Mouse (Mus musculus) heart, postnatal 0 days (tissue): ENCODE measurements at regions not wholly inside any gene's neighbourhood (a gene's known extent, or its start where the extent isn't known, plus 50 kb on each side); places are given as distances from the start of the nearest gene placed in this dataset.

Experiments used
- ATAC-seq: fragments of 200-750 bp; cut with Nextera tagmentation; 2 replicates; pipeline ENCODE4 v1.8.0; 2017; ENCODE audit warnings: low read depth, moderate number of reproducible peaks, moderate library complexity; ENCODE audit not compliant: insufficient read depth
- DNase-seq: peaks from one replicate; pipeline ENCODE4 v3.0.0-alpha.2; 2016; ENCODE audit warnings: low spot score
- H3K27ac ChIP-seq: fragments of 300-500 bp; sonication (generic); 2 replicates; pipeline ENCODE4 v1.5.1; 2014; ENCODE audit warnings: low read depth, mild to moderate bottlenecking
- H3K27me3 ChIP-seq: fragments of 300-500 bp; sonication (generic); 2 replicates; pipeline ENCODE4 v1.6.1; 2014; ENCODE audit warnings: low read length, mixed read lengths; ENCODE audit not compliant: control insufficient read depth, insufficient read depth
- H3K36me3 ChIP-seq: fragments of 300-500 bp; sonication (generic); replicated peaks from 2 replicates; pipeline ENCODE4 v1.6.1; 2014; ENCODE audit warnings: low read length, mixed read lengths; ENCODE audit not compliant: control insufficient read depth, insufficient read depth
- H3K4me1 ChIP-seq: fragments of 300-500 bp; sonication (generic); 2 replicates; pipeline ENCODE4 v1.6.1; 2014; ENCODE audit warnings: antibody characterized with exemption; ENCODE audit not compliant: control insufficient read depth, insufficient read depth
- H3K4me2 ChIP-seq: fragments of 300-500 bp; sonication (generic); 2 replicates; pipeline ENCODE4 v1.6.1; 2014; ENCODE audit warnings: low read depth, mild to moderate bottlenecking, low read length, moderate library complexity
- H3K4me3 ChIP-seq: fragments of 300-500 bp; sonication (generic); 2 replicates; pipeline ENCODE4 v1.5.1; 2014; ENCODE audit warnings: low read depth, low read length
- H3K9ac ChIP-seq: fragments of 300-500 bp; sonication (generic); replicated peaks from 2 replicates; pipeline ENCODE4 v1.6.1; 2014; ENCODE audit warnings: low read depth, low read length, mixed read lengths
- H3K9me3 ChIP-seq: fragments of 300-500 bp; sonication (generic); replicated peaks from 2 replicates; pipeline ENCODE4 v1.6.1; 2016; ENCODE audit warnings: low read length; ENCODE audit not compliant: control insufficient read depth
- CTCF ChIP-seq: IDR thresholded peaks from 2 replicates; pipeline ENCODE4 v1.5.1; 2016; ENCODE audit warnings: antibody characterized with exemption, control low read depth, low read depth
- EP300 ChIP-seq: IDR thresholded peaks from 2 replicates; pipeline ENCODE4 v1.6.1; 2016; ENCODE audit warnings: antibody characterized with exemption, low read depth
- WGBS: fragments of 180-500 bp; shearing (Covaris S2); extraction: QIAGEN DNeasy Blood & Tissue Kit; methylation state at CpG from one replicate; pipeline ENCODE4 v1.1.7; 2014; 5-methylcytosine and 5-hydroxymethylcytosine counted together

DNA sequence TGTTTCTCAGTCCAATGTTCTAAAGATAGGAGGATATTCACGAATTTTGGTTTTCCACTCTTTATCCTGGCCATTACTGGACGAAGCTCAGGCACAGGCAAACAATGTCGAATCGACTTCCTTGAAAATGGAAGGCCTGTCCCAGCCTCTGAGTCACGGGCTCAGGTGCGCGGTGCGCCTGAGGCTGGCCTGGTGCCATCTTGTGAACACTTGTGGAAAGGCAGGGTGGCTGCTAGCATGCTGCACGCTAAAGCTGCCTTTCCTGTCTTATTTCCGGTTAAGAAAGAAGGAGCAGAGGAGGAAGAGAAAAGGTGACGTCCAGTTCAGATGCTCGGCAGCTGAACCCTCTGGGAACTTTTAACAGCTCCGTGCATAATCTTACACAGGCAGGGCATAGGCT lies 107.6 kb upstream of the Slc30a5 start:
- ATAC-seq, result no peak
- no peaks in the 10 kb centered on the region for H3K27me3 ChIP-seq
- DNase-seq, result no peak
- H3K4me2 ChIP-seq, result no peak overlapping the region
- H3K27ac ChIP-seq, result no peak overlapping the region
- no peak overlapping the region for H3K4me3 ChIP-seq
- no peaks in the 10 kb centered on the region for H3K9me3 ChIP-seq
- H3K9ac ChIP-seq, result no peak overlapping the region
- H3K4me1 ChIP-seq, result no peaks in the 10 kb centered on the region
- TF ChIP-seq EP300 (no peak), CTCF (no peak)
- H3K36me3 ChIP-seq, result no peaks in the 10 kb centered on the region
- 50% methylated on average over 13 of the region's 13 CpGs for WGBS

GRCm38 (mm10) chr13:100939677-100940076 lies 106.5 kb upstream of the Slc30a5 start:
- Histone ChIP-seq H3K4me2 (no peak overlapping the region), H3K27me3 (no peaks in the 10 kb centered on the region), H3K9ac (no peak overlapping the region), H3K4me3 (no peak overlapping the region), H3K27ac (no peak overlapping the region), H3K9me3 (no peaks in the 10 kb centered on the region), H3K36me3 (no peaks in the 10 kb centered on the region), H3K4me1 (no peaks in the 10 kb centered on the region)
- 0 out of 2 replicates have a peak, but pooled peaks have one; percentile 27 for ATAC-seq
- 46% methylated on average over 4 of the region's 4 CpGs for WGBS
- DNase-seq, result peak; percentile 41
- TF ChIP-seq CTCF (peak; percentile 60), EP300 (no peak)

DNA sequence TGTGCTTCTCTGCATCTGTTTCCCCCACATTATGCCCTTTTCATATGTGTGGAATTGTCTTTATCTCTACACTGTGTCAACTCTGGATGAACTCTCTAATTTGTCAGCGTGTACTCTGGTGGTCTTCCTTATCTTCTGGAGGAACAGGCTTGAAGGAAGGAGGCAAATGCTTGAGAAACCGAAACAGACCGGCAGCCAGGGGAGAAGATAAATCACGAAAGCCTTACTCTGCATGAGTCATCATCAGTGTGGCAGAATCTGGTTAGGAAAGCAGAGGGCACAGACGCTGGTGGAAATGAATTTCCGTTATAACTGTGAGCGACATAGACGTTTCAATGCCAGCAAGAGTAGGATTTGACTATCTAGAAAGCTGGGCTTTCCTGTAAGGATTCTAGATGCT lies 100.0 kb upstream of the Slc30a5 start:
- H3K4me2 ChIP-seq, result no peak overlapping the region
- no peaks in the 10 kb centered on the region for H3K9me3 ChIP-seq
- 38% methylated on average over 8 of the region's 8 CpGs for WGBS
- no peak overlapping the region for H3K9ac ChIP-seq
- H3K27ac ChIP-seq, result no peak overlapping the region
- H3K4me1 ChIP-seq, result no peaks in the 10 kb centered on the region
- DNase-seq (no peak), ATAC-seq (no peak)
- no peaks in the 10 kb centered on the region for H3K27me3 ChIP-seq
- TF ChIP-seq CTCF (no peak), EP300 (no peak)
- H3K36me3 ChIP-seq, result no peaks in the 10 kb centered on the region
- H3K4me3 ChIP-seq, result no peak overlapping the region

GRCm38 (mm10) chr13:100899566-100899965 lies 66.3 kb upstream of the Slc30a5 start:
- ATAC-seq (no peak), DNase-seq (no peak)
- H3K27me3 ChIP-seq, result no peaks in the 10 kb centered on the region
- no peak overlapping the region for H3K4me3 ChIP-seq
- H3K4me2 ChIP-seq, result no peak overlapping the region
- no peaks in the 10 kb centered on the region for H3K9me3 ChIP-seq
- no peak overlapping the region for H3K27ac ChIP-seq
- 82% methylated on average over 2 of the region's 2 CpGs for WGBS
- no peaks in the 10 kb centered on the region for H3K4me1 ChIP-seq
- no peaks in the 10 kb centered on the region for H3K36me3 ChIP-seq
- H3K9ac ChIP-seq, result no peak overlapping the region
- TF ChIP-seq CTCF (no peak), EP300 (no peak)

DNA sequence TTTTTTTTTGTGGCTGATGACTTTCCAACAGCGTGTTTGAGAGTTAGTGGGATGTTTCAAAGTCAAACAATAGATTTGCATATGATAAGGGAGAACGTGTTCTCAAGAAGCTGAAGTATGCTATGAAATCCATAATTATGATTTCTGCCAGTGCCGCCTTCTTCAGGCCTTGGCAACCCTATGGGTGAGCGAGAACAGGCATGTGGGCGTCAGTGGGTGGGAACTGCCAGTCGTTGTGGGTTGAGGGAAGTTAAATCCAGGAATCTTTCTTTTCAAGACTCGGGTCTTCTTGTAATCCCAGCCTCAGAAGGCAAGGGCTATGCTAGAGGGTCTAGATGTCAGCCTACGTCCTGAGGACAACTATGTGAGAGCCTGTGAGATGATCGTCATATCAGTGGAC lies 60.6 kb upstream of the Slc30a5 start:
- 83% methylated on average over 9 of the region's 9 CpGs for WGBS
- no peaks in the 10 kb centered on the region for H3K4me1 ChIP-seq
- no peak overlapping the region for H3K4me2 ChIP-seq
- no peak for TF ChIP-seq CTCF
- no peak for TF ChIP-seq EP300
- no peak overlapping the region for H3K4me3 ChIP-seq
- H3K27me3 ChIP-seq, result no peaks in the 10 kb centered on the region
- DNase-seq (no peak), ATAC-seq (no peak)
- no peaks in the 10 kb centered on the region for H3K9me3 ChIP-seq
- H3K36me3 ChIP-seq, result no peaks in the 10 kb centered on the region
- no peak overlapping the region for H3K27ac ChIP-seq
- no peak overlapping the region for H3K9ac ChIP-seq

- WGBS, result 48% methylated on average over 1 of the region's 1 CpGs
- Histone ChIP-seq H3K4me2 (no peak overlapping the region), H3K27me3 (no peaks in the 10 kb centered on the region), H3K27ac (no peak overlapping the region), H3K4me3 (no peak overlapping the region), H3K9ac (no peak overlapping the region), H3K36me3 (no peaks in the 10 kb centered on the region), H3K4me1 (no peaks in the 10 kb centered on the region), H3K9me3 (no peaks in the 10 kb centered on the region)
- DNase-seq, result no peak
- ATAC-seq, result no peak
- no peak for TF ChIP-seq EP300
- TF ChIP-seq CTCF, result no peak
Observed at GRCm38 (mm10) chr13:100893096-100893495, 59.9 kb upstream of the Slc30a5 start.
